Mouse (Mus musculus): ENCODE measurements around the gene Gpx2. TPM values are rescaled to one million over a fixed set of nuclear protein-coding genes. Genes with fewer than 3 reads are reported as not detected.
A peak's percentile ranks its signal among the peaks of the same experiment; 100 is the strongest.

Gpx2 gene
- total RNA-seq, 2 experiments from 2014 or later = not detected

DNA sequence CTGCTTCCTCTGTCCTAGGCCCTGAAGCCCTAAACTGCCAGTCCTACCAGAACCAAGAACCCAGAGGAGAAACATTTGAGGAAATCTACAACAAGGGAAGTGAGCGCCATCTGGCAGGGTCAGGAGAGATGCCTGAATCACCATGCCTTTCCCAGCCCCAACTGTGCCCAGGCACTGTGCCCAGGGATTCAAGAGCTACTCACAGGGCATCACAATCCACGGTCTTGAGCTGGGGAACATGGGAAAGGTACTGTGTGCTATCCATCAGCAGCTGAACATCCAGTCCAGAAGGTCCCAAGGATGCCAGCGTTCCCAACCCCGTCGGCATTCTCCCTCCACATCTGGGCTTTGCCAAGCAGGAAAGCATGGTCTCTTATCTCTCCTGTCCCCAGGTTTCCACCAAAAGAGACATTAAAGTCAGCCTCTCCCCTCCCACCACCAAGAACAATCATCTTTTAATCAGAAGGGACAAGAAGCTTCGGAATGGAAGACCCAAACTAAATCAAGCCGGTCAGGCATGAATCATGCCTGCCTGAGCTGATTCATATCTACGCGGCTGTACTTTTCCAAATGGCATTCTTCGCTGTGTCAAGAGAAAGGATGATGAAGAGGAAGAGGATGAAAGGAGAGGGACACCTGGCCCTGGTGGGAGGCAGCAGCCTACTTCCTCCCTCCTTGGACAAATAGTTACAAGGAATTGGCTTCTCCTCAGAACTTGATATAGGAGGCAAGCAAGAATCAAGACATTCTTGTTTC is 9.9 kb upstream of the Gpx2 start:
- no peak for ATAC-seq (ENCODE audit: poor library complexity, severe bottlenecking)

DNA sequence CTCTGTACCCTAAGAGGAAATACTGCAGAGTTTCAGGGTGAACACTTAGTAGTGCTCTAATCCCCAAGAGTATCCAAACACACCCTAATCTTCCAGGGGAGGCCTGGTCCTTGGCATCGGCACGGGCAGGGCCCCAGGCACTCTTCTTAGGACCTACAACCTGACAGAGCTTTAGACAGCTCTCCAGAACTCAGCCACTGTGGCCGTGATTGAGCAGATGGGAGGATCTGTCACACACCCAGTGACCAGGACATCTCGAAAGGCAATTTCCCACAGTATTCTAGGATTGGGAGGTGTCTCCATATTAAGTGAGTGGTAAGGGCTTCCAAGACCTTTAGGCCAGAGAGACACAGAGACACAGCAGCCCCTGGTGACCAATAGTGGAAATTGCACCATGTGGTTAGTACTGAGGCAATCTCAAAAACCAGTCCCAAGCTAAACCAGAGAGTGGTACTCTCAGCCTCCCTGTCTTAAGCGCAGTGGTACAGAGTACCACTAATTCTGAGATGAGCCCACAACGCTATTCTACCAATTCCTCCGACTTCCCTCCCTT is 8.4 kb upstream of the Gpx2 start:
- ATAC-seq (ENCODE audit: poor library complexity, severe bottlenecking) = peak; percentile 80

DNA sequence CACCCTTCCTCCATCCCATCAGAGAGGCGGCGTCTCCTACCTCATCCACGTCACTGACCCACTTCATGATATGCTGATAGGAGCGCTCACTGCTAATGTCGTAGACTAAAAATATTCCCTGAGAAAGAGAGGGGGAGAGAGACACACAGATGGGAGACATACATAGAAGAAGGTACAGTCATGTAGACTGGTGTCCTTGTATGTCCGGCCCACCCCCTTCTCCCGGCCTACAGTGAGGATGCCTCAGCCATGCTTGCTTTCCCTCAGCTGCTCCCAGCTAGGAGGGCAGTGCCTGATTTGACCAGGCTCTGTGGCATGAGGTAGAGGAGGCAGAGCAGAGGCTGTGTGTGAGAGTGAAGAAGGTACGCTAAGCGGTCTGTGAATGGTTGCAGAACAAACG is 7.7 kb upstream of the Gpx2 start:
- ATAC-seq (ENCODE audit: poor library complexity, severe bottlenecking) = no peak

DNA sequence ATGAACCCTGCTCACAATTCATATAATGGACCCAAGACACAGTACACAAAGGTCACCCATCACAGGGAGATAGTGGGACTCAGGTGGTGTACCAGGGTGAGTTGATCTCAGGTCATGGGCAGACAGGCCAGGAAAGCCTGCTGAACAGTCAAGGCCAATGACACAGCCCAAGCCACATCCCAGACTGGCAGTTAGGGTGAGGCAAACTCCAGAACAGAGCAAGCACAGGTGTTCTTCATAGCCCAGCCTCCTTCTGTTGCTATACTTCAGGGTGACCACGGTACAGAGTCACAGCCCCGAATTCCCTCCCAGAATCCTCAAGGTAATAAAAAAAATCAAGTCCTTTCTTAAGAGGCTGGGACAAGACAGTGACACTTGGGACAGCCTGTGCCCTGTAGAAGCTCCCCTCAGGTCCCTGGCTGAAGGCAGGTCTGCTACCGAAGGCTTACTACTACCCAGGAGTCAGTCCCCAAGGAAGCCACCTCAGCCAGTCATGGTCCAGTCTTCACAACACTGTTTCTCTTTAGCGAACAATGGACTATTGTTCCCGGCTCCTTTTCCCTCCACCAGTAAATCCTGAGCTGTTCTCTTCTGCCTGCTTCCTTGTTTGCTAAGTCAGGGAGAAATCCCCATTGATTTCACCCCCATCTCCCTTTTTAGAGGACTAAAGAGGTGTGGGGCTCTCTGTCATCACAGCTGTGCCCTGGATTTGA is 2.8 kb upstream of the Gpx2 start:
- no peak for ATAC-seq (ENCODE audit: poor library complexity, severe bottlenecking)

DNA sequence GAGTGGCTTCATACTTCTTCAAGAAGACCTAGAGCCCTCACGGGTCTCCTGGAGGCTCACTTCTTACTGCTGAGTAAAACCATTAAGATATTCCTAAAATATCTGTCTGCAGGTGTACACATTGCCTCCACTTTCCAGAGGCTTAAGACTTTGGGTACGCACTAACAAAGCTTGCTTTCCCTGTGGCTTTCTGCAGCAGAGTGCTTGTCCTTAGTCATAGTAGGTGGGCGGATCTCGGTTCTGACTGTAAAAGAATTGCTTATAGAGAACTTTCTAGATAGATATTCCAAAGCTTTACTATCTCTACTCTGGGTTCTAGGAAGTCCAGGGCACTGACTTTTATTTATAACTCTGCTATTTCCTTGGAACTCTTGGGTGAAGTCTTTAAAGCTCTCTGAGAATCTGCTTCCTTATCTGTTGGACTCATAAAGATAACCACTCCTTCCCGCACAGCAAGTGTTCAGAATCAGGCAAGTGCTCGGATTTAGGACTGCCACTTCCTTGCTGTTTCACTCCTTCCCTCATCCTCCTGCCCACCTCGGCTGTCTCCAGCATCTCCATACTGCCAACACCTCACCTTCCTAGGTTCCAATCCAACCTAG is 1.7 kb upstream of the Gpx2 start:
- ATAC-seq (ENCODE audit: poor library complexity, severe bottlenecking) = no peak

DNA sequence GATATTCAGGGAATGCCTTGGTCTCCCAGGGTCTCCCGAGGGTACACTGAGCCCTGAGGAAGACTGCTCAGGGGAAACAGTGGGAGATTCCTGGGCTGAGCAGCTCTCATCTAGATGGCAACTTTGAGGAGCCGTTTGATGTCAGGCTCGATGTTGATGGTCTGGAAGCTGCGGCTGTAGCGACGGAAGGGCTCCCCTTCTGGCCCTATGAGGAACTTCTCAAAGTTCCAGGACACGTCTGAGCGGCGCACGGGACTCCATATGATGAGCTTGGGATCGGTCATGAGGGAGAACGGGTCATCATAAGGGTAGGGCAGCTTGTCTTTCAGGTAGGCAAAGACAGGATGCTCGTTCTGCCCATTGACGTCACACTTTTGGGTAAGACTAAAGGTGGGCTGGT is 2.8 kb downstream of the Gpx2 start:
- peak; percentile 43; the same call in 1 of the 2 replicates for ATAC-seq (ENCODE audit: poor library complexity, severe bottlenecking)

DNA sequence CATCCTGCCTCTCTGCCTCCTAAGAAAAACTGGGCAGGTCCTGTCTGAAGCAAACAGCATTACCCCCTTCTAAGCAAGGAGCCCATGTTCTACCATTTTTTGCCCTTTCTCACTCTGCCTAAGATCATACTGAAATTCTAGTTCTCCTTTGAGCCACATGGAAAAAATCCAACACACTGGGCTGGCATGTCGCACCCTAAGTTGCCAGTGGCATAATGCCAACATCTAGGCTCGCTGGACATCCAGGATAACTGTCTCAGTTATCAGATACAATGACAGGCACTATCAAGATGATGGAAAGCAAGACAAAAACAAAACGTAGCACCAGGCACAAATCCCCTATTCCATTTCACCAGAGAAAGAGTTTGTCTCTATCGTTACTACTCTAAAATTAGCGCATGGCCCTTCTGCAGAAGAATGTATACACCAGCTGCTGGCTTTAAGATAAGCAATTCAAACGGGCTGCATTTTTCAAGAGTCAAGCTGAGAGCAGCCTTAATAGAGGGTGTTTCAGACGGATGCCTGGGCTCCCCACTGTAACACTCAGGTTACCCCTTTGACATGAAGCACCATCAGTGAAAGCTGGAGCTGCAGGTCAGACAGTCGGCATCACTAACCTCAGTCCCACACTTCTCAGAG is 4.8 kb downstream of the Gpx2 start:
- no peak for ATAC-seq (ENCODE audit: poor library complexity, severe bottlenecking)

DNA sequence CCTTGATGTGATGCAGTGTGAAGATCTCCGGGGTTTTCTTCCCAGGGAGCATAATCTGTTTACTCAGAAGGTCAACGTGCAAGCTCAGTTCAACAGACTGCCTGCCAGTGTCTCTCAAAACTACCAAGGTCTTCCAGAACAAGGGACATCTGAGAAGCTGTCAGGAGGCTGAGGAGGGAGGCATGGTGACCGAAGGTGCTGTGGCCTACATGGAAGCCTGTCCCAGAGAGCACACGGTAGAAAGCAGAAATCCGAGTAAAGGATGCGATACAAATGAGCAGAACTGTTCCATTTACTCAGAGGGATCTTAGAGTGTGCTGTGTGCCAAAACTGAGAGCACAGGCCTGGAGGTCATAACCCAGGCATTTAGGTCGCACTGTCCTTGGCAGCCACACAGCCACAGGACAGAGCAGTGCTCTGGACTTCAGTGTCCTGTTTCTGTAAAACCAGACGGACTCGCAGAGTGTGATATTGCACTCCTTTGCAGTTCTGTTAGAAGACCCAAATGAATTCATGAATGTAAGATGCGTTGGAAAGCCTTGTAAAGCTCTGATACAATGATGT is 11.2 kb downstream of the Gpx2 start:
- ATAC-seq (ENCODE audit: poor library complexity, severe bottlenecking) = no peak

DNA sequence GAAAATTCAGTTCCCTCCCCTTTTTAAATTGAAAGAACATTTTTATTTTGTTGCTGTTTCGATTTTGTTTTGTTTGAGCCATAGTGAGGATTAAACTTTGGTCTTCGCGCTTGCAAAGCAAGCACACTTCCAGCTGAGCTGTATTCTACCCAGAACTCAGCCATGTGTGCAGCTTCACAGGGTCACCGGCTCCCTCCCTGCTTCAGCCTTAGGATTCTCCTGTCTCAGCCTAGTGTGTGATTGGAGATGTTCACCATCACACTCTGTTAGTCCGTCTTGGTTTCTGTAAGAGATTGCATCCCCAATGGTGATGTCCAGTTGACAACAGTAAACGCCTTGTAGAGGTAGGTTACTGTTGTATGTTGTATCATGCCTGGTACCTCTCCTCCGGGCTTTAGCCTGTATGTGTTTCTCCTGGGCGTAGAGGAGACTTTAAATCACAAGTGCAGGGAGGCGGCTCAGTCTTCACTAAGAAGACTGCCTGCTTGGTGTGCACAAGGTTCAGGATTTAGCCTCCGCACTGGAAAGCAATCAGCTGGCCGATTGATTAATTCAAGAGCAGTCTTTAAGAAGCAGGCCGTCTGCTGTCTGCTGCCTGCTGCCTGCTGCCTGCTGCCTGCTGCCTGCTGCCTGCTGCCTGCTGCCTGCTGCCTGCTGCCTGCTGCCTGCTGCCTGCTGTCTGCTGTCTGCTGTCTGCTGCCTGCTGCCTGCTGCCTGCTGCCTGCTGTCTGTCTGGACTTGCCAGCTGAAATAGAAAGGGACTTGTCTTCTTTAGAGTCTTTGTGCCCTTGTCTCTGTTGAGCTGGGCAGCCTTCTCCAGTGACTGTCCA is 14.5 kb downstream of the Gpx2 start:
- ATAC-seq (ENCODE audit: poor library complexity, severe bottlenecking) = no peak

DNA sequence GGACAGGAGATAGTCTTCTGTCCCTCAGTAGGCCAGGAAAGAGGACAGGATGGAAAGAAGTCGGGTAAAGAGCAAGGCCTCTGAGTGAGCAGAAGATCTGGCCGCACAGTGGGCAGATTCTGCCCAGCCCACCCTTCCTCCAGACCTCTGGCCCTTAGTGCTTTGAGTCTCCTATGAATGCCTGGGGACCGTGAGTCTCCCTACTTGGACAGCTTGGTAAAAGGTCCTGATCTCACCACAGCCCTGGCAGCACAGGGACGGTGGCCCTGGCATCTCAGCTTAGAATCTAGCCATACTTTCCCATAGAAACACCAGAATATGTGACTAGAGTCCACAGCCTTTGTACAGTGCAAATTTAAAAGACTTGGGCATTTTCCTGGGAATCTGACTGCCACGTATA is 15.4 kb downstream of the Gpx2 start:
- ATAC-seq (ENCODE audit: poor library complexity, severe bottlenecking) = no peak

DNA sequence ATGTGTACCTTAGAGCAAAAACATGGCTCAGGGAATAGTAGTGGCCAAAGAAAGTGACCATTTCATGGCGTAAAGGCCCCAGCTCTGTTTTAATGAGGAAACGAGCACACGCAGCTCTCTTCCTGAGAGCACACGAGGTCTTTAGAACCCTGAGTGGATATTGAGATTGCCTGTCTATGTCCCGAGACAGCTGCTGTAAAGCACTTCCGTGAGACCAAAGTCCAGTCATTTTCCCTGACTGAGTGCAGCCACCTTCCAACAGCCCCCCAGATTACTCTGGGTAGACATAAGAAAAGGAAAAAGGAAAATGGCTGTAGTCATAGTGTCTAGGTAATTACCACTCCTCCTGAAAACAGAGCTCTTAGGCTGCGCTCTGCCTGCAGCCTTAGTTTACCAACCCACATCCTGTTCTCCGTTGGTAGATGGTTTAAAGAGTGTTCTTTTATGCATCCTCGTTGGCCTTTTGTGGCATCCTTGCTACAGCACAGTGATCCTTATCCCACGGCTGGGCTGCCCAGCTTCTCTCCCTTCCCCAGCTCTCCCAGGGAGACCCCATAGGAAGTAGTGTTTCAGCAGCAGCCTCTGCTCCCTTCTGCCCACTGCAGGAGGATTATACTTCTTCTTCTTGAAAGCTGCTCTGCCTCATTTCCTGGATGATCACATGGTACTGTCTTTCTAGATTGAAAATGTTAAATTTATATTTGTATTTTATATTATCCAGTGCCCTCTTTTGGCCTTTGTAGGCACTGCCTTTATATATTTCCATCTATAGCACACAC is 16.9 kb downstream of the Gpx2 start:
- ATAC-seq (ENCODE audit: poor library complexity, severe bottlenecking) = no peak

DNA sequence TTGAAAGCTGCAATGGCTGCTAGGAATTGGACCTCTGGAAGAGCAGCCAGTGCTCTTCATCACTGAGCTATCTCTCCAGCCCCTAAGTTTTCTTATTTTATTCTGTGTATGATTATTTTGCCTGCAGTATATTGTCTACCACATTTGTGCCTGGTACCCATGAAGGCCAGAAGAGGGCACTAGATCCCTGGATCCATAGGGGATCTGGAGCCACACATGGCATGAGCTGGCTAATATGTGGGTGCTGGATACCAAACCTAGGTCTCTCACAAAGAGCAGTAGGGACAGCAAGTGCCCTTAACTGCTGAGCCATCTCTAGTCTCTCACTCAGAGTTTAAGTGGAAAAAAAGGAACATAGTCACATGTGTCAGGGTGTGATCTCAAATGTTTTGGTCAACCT is 17.5 kb downstream of the Gpx2 start:
- no peak for ATAC-seq (ENCODE audit: poor library complexity, severe bottlenecking)

DNA sequence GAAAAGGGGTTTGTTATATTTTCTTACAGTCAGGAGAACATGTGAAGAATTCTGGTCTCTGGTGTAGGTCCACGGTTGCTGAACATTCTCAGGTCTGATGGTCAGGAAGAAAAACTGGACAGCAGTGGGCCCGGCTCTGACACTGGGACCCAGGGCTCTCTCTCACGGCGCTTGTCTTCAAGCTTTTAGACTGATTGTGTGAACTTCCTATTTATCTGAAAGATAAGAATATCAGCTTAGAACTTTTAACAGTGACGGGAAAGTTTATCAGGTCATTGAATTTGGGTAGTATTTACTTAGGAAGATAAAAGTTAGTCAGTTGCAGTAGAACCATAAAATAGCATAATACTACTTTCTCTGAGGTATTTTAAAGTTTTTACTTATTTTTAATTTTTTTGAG is 18.5 kb downstream of the Gpx2 start:
- no peak for ATAC-seq (ENCODE audit: poor library complexity, severe bottlenecking)

DNA sequence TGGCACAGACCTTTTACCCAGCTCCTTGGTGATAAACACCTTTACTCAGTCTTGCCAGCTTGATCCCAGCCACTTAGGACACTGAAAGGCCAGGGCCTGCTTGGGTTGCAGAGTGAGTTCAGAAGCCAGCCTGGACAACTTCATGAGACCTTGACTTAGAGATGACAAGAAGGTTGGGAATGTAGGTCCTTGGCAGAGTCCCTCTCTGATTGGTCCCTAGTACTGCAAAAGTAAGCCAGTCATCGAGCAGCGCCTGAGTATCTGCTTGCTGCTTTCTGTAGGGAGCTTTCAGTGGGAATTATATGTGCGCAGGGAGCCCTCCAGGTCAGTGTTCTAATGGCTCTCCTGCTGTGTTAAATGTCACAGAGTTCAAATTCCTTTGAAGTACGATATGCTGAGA is 20.2 kb downstream of the Gpx2 start:
- ATAC-seq (ENCODE audit: poor library complexity, severe bottlenecking) = no peak

DNA sequence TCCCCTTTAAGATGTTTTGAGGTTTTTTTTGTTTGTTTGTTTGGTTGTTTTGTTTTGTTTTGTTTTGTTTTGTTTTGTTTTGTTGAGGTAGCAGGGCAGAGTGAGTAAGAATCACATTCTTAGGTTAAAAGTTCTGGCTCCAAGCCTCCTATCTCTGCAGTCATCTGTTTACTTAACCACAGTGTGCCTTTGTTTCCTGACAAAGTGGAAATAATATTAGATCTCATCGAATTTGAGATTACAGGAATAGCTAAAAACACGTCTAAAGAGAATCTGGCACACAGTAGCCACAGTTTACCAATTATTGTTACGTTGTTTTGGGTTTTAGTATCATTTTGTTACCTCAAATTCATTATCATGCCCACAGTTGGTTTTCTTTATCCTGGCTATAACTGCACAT is 20.7 kb downstream of the Gpx2 start:
- ATAC-seq (ENCODE audit: poor library complexity, severe bottlenecking) = no peak

DNA sequence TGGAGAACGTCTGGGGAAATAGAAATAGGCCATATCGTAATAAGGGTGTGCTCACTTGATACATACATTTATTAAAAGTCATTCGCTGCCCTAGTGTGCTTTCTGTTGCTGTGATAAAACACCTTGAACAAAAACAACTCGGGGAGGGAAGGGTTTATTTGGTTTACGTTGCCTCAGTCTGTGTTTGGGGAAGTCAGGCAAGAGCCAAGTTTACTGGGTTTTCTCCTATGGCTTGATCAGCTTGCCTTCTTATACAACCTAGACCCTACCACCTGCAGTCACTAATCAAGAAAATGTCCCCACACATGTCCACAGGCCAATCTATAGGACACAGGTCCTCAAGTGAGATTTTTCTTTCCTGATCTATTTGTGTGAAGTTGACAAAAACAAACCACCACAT is 23.8 kb downstream of the Gpx2 start:
- no peak for ATAC-seq (ENCODE audit: poor library complexity, severe bottlenecking)

DNA sequence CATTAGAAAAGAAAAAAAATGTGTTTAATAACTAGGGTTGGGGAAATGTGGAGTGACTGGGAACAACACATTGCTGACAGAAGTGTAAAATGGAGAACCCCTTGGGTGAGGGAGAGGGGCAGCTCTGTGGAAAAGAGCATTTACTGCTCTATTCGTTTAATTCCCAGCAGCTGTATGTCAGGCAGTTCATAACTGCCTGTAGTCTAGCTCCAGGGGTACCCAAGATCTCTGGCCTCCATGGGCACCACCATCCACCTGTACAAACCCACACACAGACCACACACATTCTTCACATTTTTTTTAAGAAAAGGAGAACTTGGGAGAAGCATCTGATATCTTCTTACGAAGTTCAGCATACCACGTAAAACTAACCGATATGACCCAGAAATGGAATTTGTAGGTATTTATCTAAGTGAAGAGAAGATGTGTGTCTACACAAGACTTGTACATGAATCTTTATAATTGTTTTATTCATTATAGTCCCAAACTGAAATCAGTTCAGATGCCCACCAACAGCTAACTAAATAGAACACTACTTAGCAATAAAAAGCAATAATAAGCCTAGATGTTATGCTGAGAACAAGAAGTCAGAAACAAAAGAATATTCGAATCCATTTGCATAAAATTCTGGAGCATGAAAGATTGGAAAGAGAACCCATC is 24.4 kb downstream of the Gpx2 start:
- no peak for ATAC-seq (ENCODE audit: poor library complexity, severe bottlenecking)

DNA sequence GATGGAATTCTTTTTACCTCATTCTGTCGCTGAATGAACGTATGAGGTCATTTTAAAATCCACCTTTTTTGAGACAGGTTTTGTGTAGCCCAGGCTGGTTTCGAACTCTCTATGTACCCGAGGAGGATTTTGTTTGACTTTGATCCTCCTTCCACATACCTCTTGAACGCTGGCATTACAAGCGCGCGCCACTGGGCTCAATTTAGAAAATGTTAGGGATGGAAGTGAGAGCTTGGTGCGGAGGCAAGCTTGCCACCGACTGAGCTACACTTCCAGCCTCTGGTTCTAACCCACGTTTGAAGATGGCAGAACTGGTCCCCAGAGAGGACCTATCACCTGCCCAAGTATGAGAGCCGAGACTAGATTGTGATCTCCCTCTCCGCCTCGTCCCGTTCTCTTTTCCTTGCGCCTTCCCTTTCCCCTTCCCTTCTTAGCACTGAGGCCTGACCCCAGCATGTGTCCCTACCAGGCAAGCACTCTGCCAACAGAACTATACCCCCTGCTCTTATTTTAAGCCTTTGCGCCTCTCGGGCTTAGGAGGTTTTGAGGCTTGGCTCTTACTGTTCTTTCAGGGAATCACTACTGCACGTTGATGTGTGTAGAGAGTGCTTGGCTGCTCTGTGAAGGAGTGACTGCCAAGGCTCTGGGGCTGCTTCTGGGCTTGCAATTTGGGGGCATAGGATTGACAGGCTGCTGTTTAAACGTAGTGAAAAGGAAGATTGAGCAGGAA is 29.3 kb downstream of the Gpx2 start:
- ATAC-seq (ENCODE audit: poor library complexity, severe bottlenecking) = no peak
